Mouse (Mus musculus): ENCODE measurements around the gene Hnrnph1. TPM values are rescaled to one million over a fixed set of nuclear protein-coding genes. Genes with fewer than 3 reads are reported as not detected.

The Hnrnph1 gene
- polyA plus RNA-seq, 1 experiment from 2014 or later, result 577 TPM

- WGBS, result 85% methylated on average over 6 of the region's 6 CpGs
- H3K27ac ChIP-seq, result no peak overlapping the region
- peaks cover 89% of the 10 kb centered on the region for H3K36me3 ChIP-seq
Measured at GRCm38 (mm10) chr11:50393306-50393705, 16.5 kb downstream of the Hnrnph1 start.

GRCm38 (mm10) chr11:50394731-50395130 lies 17.9 kb downstream of the Hnrnph1 start:
- Histone ChIP-seq H3K4me1 (no peaks in the 10 kb centered on the region), H3K4me3 (no peak overlapping the region), H3K27ac (no peak overlapping the region), H3K4me2 (replicated peaks) (no peak overlapping the region), H3K9ac (no peak overlapping the region), H3K36me3 (peaks cover 91% of the 10 kb centered on the region), H3K27me3 (no peaks in the 10 kb centered on the region), H3K9me3 (no peaks in the 10 kb centered on the region)
- ATAC-seq (ENCODE audit: low FRiP score, low read depth), result no peak
- 87% methylated on average over 7 of the region's 7 CpGs for WGBS

More at GRCm38 (mm10) chr11:50393306-50393705, 16.5 kb downstream of the Hnrnph1 start:
- Histone ChIP-seq H3K4me1 (no peaks in the 10 kb centered on the region), H3K27me3 (no peaks in the 10 kb centered on the region), H3K4me2 (replicated peaks) (no peak overlapping the region), H3K9ac (no peak overlapping the region), H3K9me3 (no peaks in the 10 kb centered on the region), H3K4me3 (no peak overlapping the region)
- ATAC-seq (ENCODE audit: low FRiP score, low read depth), result no peak

DNA sequence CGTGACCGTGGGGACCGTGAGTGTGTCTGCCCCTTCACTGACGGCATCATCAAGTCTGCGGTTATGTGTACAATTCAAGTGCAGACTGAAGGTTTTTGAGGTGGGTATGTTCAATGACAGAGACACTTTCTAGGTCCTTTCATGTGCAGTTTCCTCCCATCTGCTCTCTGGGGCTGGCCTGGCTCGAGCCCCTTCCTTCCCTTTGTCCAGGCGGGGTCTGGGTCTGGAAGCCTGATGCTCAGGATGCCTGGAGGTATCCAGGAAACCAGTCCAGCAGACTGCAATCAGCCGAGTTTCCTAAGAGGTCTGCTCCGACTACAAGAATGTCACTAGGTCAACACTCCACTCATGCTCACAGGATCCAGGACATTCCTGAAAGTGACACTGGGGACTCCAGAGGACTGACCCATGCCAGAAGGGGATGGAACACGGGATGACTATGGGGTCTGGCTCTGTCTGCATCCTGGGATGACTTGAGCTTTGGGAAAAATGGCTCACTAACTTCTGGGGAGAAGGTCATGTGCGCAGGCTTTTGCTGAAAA lies 20.0 kb downstream of the Hnrnph1 start:
- WGBS, result 85% methylated on average over 11 of the region's 11 CpGs
- H3K9ac ChIP-seq, result no peak overlapping the region
- H3K4me3 ChIP-seq, result no peak overlapping the region
- H3K4me1 ChIP-seq, result no peaks in the 10 kb centered on the region
- H3K27me3 ChIP-seq, result no peaks in the 10 kb centered on the region
- ATAC-seq (ENCODE audit: low FRiP score, low read depth), result no peak
- H3K27ac ChIP-seq, result no peak overlapping the region
- no peaks in the 10 kb centered on the region for H3K9me3 ChIP-seq
- peaks cover 91% of the 10 kb centered on the region for H3K36me3 ChIP-seq
- no peak overlapping the region for H3K4me2 ChIP-seq (replicated peaks)

GRCm38 (mm10) chr11:50397316-50397715 lies 20.5 kb downstream of the Hnrnph1 start:
- H3K4me2 ChIP-seq (replicated peaks), result no peak overlapping the region
- H3K36me3 ChIP-seq, result peaks cover 91% of the 10 kb centered on the region
- no peak overlapping the region for H3K4me3 ChIP-seq
- no peak overlapping the region for H3K9ac ChIP-seq
- ATAC-seq (ENCODE audit: low FRiP score, low read depth), result no peak
- H3K4me1 ChIP-seq, result no peaks in the 10 kb centered on the region
- no peaks in the 10 kb centered on the region for H3K9me3 ChIP-seq
- H3K27me3 ChIP-seq, result no peaks in the 10 kb centered on the region
- no peak overlapping the region for H3K27ac ChIP-seq
- WGBS, result 84% methylated on average over 9 of the region's 9 CpGs

- Histone ChIP-seq H3K36me3 (peaks cover 91% of the 10 kb centered on the region), H3K27me3 (no peaks in the 10 kb centered on the region), H3K4me3 (no peak overlapping the region), H3K27ac (no peak overlapping the region), H3K4me2 (replicated peaks) (no peak overlapping the region), H3K9me3 (no peaks in the 10 kb centered on the region), H3K4me1 (no peaks in the 10 kb centered on the region), H3K9ac (no peak overlapping the region)
- ATAC-seq (ENCODE audit: low FRiP score, low read depth), result no peak
- 85% methylated on average over 13 of the region's 13 CpGs for WGBS
Measured at GRCm38 (mm10) chr11:50398803-50399202, 22.0 kb downstream of the Hnrnph1 start.

DNA sequence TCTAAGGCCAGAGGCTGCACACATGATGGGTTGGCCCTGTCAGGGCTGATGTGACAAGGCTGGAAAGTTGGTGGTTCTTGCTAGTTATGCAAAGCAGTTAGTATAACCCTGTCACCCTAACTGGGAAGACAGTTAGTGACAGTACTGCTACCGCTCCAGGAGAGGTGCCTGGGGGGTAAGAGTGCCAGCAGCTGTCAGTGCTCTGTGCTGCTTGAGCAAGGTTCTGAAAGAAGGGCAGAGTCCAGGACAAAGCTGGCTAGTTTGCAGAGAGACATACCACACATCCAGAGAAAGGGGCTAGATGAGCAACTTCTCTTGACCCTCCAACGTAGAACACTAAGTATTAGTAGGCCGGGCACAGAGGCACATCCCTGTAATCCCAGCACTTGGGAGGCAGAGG lies 25.7 kb downstream of the Hnrnph1 start:
- Histone ChIP-seq H3K27ac (no peak overlapping the region), H3K4me3 (no peak overlapping the region), H3K36me3 (peaks cover 76% of the 10 kb centered on the region), H3K9me3 (no peaks in the 10 kb centered on the region), H3K27me3 (no peaks in the 10 kb centered on the region), H3K4me1 (no peaks in the 10 kb centered on the region), H3K4me2 (replicated peaks) (no peak overlapping the region), H3K9ac (no peak overlapping the region)
- no peak for ATAC-seq (ENCODE audit: low FRiP score, low read depth)
- 86% methylated on average over 3 of the region's 3 CpGs for WGBS

- Histone ChIP-seq H3K9me3 (no peaks in the 10 kb centered on the region), H3K27me3 (no peaks in the 10 kb centered on the region), H3K4me2 (replicated peaks) (no peak overlapping the region), H3K27ac (no peak overlapping the region), H3K4me3 (no peak overlapping the region), H3K9ac (no peak overlapping the region), H3K36me3 (peaks cover 69% of the 10 kb centered on the region), H3K4me1 (no peaks in the 10 kb centered on the region)
- no peak for ATAC-seq (ENCODE audit: low FRiP score, low read depth)
- WGBS, result 78% methylated on average over 10 of the region's 10 CpGs
Measured at GRCm38 (mm10) chr11:50403367-50404014, 26.7 kb downstream of the Hnrnph1 start.

GRCm38 (mm10) chr11:50407235-50407634 lies 30.4 kb downstream of the Hnrnph1 start:
- WGBS, result 79% methylated on average over 6 of the region's 6 CpGs
- no peak overlapping the region for H3K4me2 ChIP-seq (replicated peaks)
- H3K9ac ChIP-seq, result no peak overlapping the region
- H3K9me3 ChIP-seq, result no peaks in the 10 kb centered on the region
- H3K27ac ChIP-seq, result no peak overlapping the region
- H3K27me3 ChIP-seq, result no peaks in the 10 kb centered on the region
- H3K4me1 ChIP-seq, result no peaks in the 10 kb centered on the region
- no peak for ATAC-seq (ENCODE audit: low FRiP score, low read depth)
- no peak overlapping the region for H3K4me3 ChIP-seq
- peaks cover 65% of the 10 kb centered on the region for H3K36me3 ChIP-seq

GRCm38 (mm10) chr11:50415563-50416241 lies 38.9 kb downstream of the Hnrnph1 start:
- Histone ChIP-seq H3K4me3 (no peak overlapping the region), H3K36me3 (peaks cover 58% of the 10 kb centered on the region), H3K27ac (no peak overlapping the region), H3K9me3 (no peaks in the 10 kb centered on the region), H3K4me2 (replicated peaks) (no peak overlapping the region), H3K4me1 (no peaks in the 10 kb centered on the region), H3K27me3 (no peaks in the 10 kb centered on the region), H3K9ac (no peak overlapping the region)
- 89% methylated on average over 6 of the region's 6 CpGs for WGBS
- ATAC-seq (ENCODE audit: low FRiP score, low read depth), result no peak

DNA sequence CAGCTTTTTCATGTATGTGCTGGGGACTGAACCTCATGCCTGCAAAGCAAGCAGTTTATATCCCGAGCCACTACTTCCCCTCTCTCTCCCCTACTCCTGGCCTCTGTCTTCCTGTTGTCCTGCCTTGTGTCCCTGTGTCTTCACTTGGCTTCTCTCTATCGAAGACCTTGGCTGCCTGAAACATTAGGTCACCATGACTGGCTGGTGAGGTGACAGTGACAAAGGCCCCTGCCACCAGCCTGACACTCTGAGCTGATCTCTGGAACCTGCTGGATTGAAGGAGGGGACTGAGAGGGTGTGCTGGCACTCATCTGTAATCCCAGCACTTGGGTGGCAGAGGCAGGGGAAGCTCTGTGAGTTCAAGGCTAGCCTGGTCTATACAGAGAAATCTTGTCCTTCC lies 41.1 kb downstream of the Hnrnph1 start:
- Histone ChIP-seq H3K9me3 (no peaks in the 10 kb centered on the region), H3K36me3 (peaks cover 46% of the 10 kb centered on the region), H3K4me1 (peaks cover 5% of the 10 kb centered on the region), H3K27me3 (no peaks in the 10 kb centered on the region), H3K4me3 (no peak overlapping the region), H3K27ac (no peak overlapping the region), H3K9ac (no peak overlapping the region), H3K4me2 (replicated peaks) (no peak overlapping the region)
- WGBS, result 83% methylated on average over 2 of the region's 2 CpGs
- ATAC-seq (ENCODE audit: low FRiP score, low read depth), result no peak

GRCm38 (mm10) chr11:50421461-50421860 lies 44.7 kb downstream of the Hnrnph1 start:
- H3K4me2 ChIP-seq (replicated peaks), result peak overlapping the region; percentile 72
- H3K4me3 ChIP-seq, result peak overlapping the region; percentile 43
- no peaks in the 10 kb centered on the region for H3K27me3 ChIP-seq
- ATAC-seq (ENCODE audit: low FRiP score, low read depth), result no peak; the same call in 1 of the 2 replicates
- H3K4me1 ChIP-seq, result peaks cover 5% of the 10 kb centered on the region
- H3K36me3 ChIP-seq, result peaks cover 27% of the 10 kb centered on the region
- H3K27ac ChIP-seq, result no peak overlapping the region
- H3K9me3 ChIP-seq, result no peaks in the 10 kb centered on the region
- WGBS, result 39% methylated on average over 5 of the region's 5 CpGs
- H3K9ac ChIP-seq, result peak overlapping the region; percentile 53

DNA sequence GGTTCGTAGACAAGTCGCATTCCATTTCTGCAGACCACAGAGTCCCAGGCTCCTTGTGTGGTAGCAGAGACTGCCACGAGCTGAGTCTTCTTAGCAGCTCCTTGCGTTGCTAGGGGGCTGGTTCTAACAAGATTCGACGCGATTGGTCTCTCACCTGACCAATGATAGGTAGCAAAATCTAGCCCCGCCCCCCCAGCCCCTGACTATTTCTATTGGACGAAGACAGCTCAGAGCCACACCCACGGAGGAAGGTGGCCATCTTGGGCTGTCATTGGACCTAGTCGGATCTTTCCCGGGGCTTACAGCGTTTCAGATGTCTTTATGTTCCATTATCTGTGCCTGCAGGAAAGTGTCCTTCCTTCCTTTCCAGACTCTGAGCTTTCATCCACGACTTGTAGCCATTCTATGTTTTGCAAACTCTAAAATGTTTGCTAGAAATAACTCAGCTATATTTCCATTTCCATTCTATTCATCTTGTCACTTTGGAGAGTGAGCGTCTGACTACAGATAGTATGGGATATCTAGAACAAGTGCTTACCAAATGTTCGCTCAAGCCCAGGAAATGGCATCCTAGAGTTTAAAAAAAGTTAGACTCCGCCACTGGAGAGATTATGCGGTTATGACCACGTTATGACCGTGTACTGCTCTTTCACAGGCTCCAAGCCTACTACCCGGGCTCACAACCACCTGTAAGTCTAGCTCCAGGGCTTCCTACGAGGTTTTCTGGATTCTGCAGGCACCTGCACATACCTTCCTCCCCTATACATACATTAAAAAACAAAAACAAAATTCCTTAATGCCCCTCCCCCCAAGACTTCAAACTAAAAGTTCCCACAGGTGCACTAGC lies 45.4 kb downstream of the Hnrnph1 start:
- ATAC-seq (ENCODE audit: low FRiP score, low read depth), result peak; percentile 97
- no peaks in the 10 kb centered on the region for H3K9me3 ChIP-seq
- 21% methylated on average over 22 of the region's 22 CpGs for WGBS
- no peaks in the 10 kb centered on the region for H3K27me3 ChIP-seq
- H3K9ac ChIP-seq, result peak overlapping the region; percentile 53; the same call in 1 of the 2 replicates
- peak overlapping the region; percentile 43 for H3K4me3 ChIP-seq
- H3K27ac ChIP-seq, result no peak overlapping the region
- peaks cover 20% of the 10 kb centered on the region for H3K36me3 ChIP-seq
- peak overlapping the region; percentile 72 for H3K4me2 ChIP-seq (replicated peaks)
- peaks cover 5% of the 10 kb centered on the region for H3K4me1 ChIP-seq

Data from limb, embryonic 13.5 days (tissue).